Mouse (Mus musculus): ENCODE measurements around the gene Prkar2b. TPM values are rescaled to one million over a fixed set of nuclear protein-coding genes. Genes with fewer than 3 reads are reported as not detected.
A peak's percentile ranks its signal among the peaks of the same experiment; 100 is the strongest.

The Prkar2b gene
- polyA plus RNA-seq, 1 experiment from 2014 or later: 16.3 TPM

GRCm38 (mm10) chr12:32052882-32053281 is 8.2 kb downstream of the Prkar2b start:
- H3K9me3 ChIP-seq (ENCODE audit: control insufficient read depth, low read length): no peaks in the 10 kb centered on the region
- no peak for TF ChIP-seq EP300 (optimal IDR thresholded peaks at IDR 0.05)
- no peak for TF ChIP-seq CTCF (IDR thresholded peaks at IDR 0.05; ENCODE audit: low read depth)
- ATAC-seq (ENCODE audit: low FRiP score, low TSS enrichment): no peak
- WGBS: 43% methylated on average over 4 of the region's 4 CpGs
- H3K27ac ChIP-seq (replicated peaks): 0 out of 2 replicates have a peak overlapping the region, but pooled peaks have one; percentile 13
- H3K4me1 ChIP-seq (replicated peaks; ENCODE audit: control insufficient read depth, insufficient read depth): peaks cover 4% of the 10 kb centered on the region; the same call in 1 of the 2 replicates
- H3K9ac ChIP-seq (ENCODE audit: low read length): no peak overlapping the region
- DNase-seq (ENCODE audit: low spot score): no peak
- no peaks in the 10 kb centered on the region for H3K36me3 ChIP-seq (ENCODE audit: control insufficient read depth, insufficient read depth, low read length)
- H3K4me2 ChIP-seq (replicated peaks; ENCODE audit: low read depth): no peak overlapping the region
- H3K4me3 ChIP-seq (ENCODE audit: low read depth, low read length): no peak overlapping the region
- no peaks in the 10 kb centered on the region for H3K27me3 ChIP-seq (ENCODE audit: control insufficient read depth, insufficient read depth, low read length)

GRCm38 (mm10) chr12:32050165-32050564 is 10.9 kb downstream of the Prkar2b start:
- Histone ChIP-seq H3K4me1 (replicated peaks; ENCODE audit: control insufficient read depth, insufficient read depth) (peaks cover 4% of the 10 kb centered on the region; the same call in 1 of the 2 replicates), H3K27me3 (ENCODE audit: control insufficient read depth, insufficient read depth, low read length) (no peaks in the 10 kb centered on the region), H3K4me3 (ENCODE audit: low read depth, low read length) (no peak overlapping the region), H3K4me2 (replicated peaks; ENCODE audit: low read depth) (no peak overlapping the region), H3K27ac (replicated peaks) (no peak overlapping the region), H3K36me3 (ENCODE audit: control insufficient read depth, insufficient read depth, low read length) (no peaks in the 10 kb centered on the region), H3K9ac (ENCODE audit: low read length) (no peak overlapping the region), H3K9me3 (ENCODE audit: control insufficient read depth, low read length) (no peaks in the 10 kb centered on the region)
- no peak for TF ChIP-seq CTCF (IDR thresholded peaks at IDR 0.05; ENCODE audit: low read depth)
- no peak for TF ChIP-seq EP300 (optimal IDR thresholded peaks at IDR 0.05)
- ATAC-seq (ENCODE audit: low FRiP score, low TSS enrichment): no peak
- 37% methylated on average over 5 of the region's 5 CpGs for WGBS
- DNase-seq (ENCODE audit: low spot score): no peak

DNA sequence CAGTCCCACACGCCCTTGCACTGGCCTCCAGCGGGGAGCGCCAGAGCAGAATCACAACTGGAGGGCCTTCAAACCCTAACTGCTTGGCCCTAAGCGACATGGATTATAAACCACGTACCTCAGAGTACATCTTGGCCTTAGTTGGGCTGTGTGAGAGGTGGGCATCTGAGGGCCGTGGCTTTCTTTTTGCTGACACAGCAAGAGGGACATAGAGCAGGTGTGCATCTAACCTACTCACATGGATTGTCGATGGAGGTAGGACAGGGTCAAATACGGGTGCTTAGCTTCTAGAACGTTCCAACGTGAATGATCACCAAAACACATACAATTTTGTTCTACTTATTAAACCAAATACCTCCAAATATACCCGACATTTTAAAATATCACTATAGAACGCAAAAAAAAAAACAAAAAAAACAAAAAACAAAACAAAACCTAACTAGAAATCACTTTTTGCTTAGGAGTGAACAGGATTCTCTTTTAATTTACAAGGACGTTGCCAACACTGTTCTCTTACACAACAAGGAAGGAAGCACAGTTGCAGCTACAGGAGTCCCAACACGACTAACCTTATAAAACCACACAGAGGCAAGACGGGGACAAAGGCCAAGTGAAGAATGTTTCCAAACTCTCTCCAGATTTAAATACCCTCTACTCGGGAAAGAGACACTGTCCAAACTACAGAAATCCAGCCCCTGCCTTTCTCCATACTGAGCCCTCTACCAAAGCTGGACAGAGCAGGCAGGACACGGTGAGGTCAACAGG is 15.3 kb downstream of the Prkar2b start:
- DNase-seq (ENCODE audit: low spot score) (no peak), ATAC-seq (ENCODE audit: low FRiP score, low TSS enrichment) (no peak)
- H3K4me2 ChIP-seq (replicated peaks; ENCODE audit: low read depth): no peak overlapping the region
- TF ChIP-seq EP300 (optimal IDR thresholded peaks at IDR 0.05) (no peak), CTCF (IDR thresholded peaks at IDR 0.05; ENCODE audit: low read depth) (no peak)
- no peaks in the 10 kb centered on the region for H3K9me3 ChIP-seq (ENCODE audit: control insufficient read depth, low read length)
- WGBS: 75% methylated on average over 17 of the region's 17 CpGs
- H3K4me3 ChIP-seq (ENCODE audit: low read depth, low read length): no peak overlapping the region
- H3K36me3 ChIP-seq (ENCODE audit: control insufficient read depth, insufficient read depth, low read length): no peaks in the 10 kb centered on the region
- H3K27me3 ChIP-seq (ENCODE audit: control insufficient read depth, insufficient read depth, low read length): no peaks in the 10 kb centered on the region
- H3K27ac ChIP-seq (replicated peaks): no peak overlapping the region
- H3K4me1 ChIP-seq (replicated peaks; ENCODE audit: control insufficient read depth, insufficient read depth): peaks cover 4% of the 10 kb centered on the region
- no peak overlapping the region for H3K9ac ChIP-seq (ENCODE audit: low read length)

GRCm38 (mm10) chr12:32044487-32045134 is 16.5 kb downstream of the Prkar2b start:
- peaks cover 4% of the 10 kb centered on the region for H3K4me1 ChIP-seq (replicated peaks; ENCODE audit: control insufficient read depth, insufficient read depth)
- DNase-seq (ENCODE audit: low spot score): peak; percentile 51
- H3K27ac ChIP-seq (replicated peaks): peak overlapping the region; percentile 58
- TF ChIP-seq CTCF (IDR thresholded peaks at IDR 0.05; ENCODE audit: low read depth) (peak; percentile 58), EP300 (optimal IDR thresholded peaks at IDR 0.05) (no peak)
- no peak overlapping the region for H3K4me3 ChIP-seq (ENCODE audit: low read depth, low read length)
- H3K9me3 ChIP-seq (ENCODE audit: control insufficient read depth, low read length): no peaks in the 10 kb centered on the region
- no peak overlapping the region for H3K9ac ChIP-seq (ENCODE audit: low read length)
- no peak overlapping the region for H3K4me2 ChIP-seq (replicated peaks; ENCODE audit: low read depth)
- no peaks in the 10 kb centered on the region for H3K27me3 ChIP-seq (ENCODE audit: control insufficient read depth, insufficient read depth, low read length)
- H3K36me3 ChIP-seq (ENCODE audit: control insufficient read depth, insufficient read depth, low read length): no peaks in the 10 kb centered on the region
- 33% methylated on average over 5 of the region's 5 CpGs for WGBS
- ATAC-seq (ENCODE audit: low FRiP score, low TSS enrichment): peak; percentile 94

DNA sequence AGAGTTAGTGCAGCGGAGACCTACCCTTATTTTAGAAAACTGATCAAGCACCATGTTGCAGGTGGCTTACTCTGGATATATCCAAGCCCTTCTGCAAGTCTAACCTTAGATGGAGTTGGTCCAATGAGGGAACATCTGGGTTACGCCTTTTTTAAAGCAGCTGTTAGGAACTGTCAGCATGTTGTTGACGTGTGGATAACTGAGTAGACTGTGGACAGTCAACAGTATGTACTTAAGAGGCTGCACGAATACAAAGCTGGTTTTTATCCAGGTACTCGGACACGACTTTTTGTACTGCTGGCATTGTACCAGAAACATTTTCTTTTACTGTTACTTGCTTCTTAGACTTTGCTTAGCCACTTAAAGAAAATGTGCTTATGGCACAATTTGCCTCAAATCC is 27.6 kb downstream of the Prkar2b start:
- Histone ChIP-seq H3K4me1 (replicated peaks; ENCODE audit: control insufficient read depth, insufficient read depth) (no peaks in the 10 kb centered on the region), H3K27ac (replicated peaks) (no peak overlapping the region), H3K36me3 (ENCODE audit: control insufficient read depth, insufficient read depth, low read length) (no peaks in the 10 kb centered on the region), H3K4me3 (ENCODE audit: low read depth, low read length) (no peak overlapping the region), H3K27me3 (ENCODE audit: control insufficient read depth, insufficient read depth, low read length) (no peaks in the 10 kb centered on the region), H3K4me2 (replicated peaks; ENCODE audit: low read depth) (no peak overlapping the region), H3K9me3 (ENCODE audit: control insufficient read depth, low read length) (no peaks in the 10 kb centered on the region), H3K9ac (ENCODE audit: low read length) (no peak overlapping the region)
- no peak for DNase-seq (ENCODE audit: low spot score)
- WGBS: 61% methylated on average over 6 of the region's 6 CpGs
- TF ChIP-seq CTCF (IDR thresholded peaks at IDR 0.05; ENCODE audit: low read depth): no peak
- no peak for TF ChIP-seq EP300 (optimal IDR thresholded peaks at IDR 0.05)
- no peak for ATAC-seq (ENCODE audit: low FRiP score, low TSS enrichment)

GRCm38 (mm10) chr12:32032917-32033316 is 28.2 kb downstream of the Prkar2b start:
- no peak overlapping the region for H3K4me2 ChIP-seq (replicated peaks; ENCODE audit: low read depth)
- TF ChIP-seq EP300 (optimal IDR thresholded peaks at IDR 0.05): no peak
- no peaks in the 10 kb centered on the region for H3K27me3 ChIP-seq (ENCODE audit: control insufficient read depth, insufficient read depth, low read length)
- H3K4me1 ChIP-seq (replicated peaks; ENCODE audit: control insufficient read depth, insufficient read depth): no peaks in the 10 kb centered on the region
- no peak overlapping the region for H3K27ac ChIP-seq (replicated peaks)
- ATAC-seq (ENCODE audit: low FRiP score, low TSS enrichment) (no peak), DNase-seq (ENCODE audit: low spot score) (no peak)
- WGBS: 92% methylated on average over 7 of the region's 7 CpGs
- no peaks in the 10 kb centered on the region for H3K36me3 ChIP-seq (ENCODE audit: control insufficient read depth, insufficient read depth, low read length)
- H3K9ac ChIP-seq (ENCODE audit: low read length): no peak overlapping the region
- H3K9me3 ChIP-seq (ENCODE audit: control insufficient read depth, low read length): no peaks in the 10 kb centered on the region
- H3K4me3 ChIP-seq (ENCODE audit: low read depth, low read length): no peak overlapping the region
